Mouse (Mus musculus) CD4-positive naive resting alpha-beta T cell, adult 76 days (primary cell): ENCODE results near the gene Thap7. TPM values are rescaled to one million over a fixed set of nuclear protein-coding genes. Genes with fewer than 3 reads are reported as not detected.

Experiments
- total RNA-seq: library from RNA; stranded (reverse); gene quantifications from one replicate; pipeline ENCODE4 v1.2.4, GENCODE M21; 2023

The Thap7 gene
- 38.0 TPM for total RNA-seq

GRCm38 (mm10) chr16:17530640-17531288, at the start of gene Thap7:
Gene Thap7, minus strand, starts transcription at chr16:17531136.

GRCm38 (mm10) chr16:17561751-17562208, 30.8 kb upstream of the Thap7 start, which contains the start of gene P2rx6:
Gene P2rx6, plus strand, starts transcription at chr16:17561885.

GRCm38 (mm10) chr16:17561128-17561750, 30.3 kb upstream of the Thap7 start, which contains the start of gene Lrrc74b:
Gene Lrrc74b, minus strand, starts transcription at chr16:17561247.

GRCm38 (mm10) chr16:17508546-17509239, 22.2 kb downstream of the Thap7 start, which contains the start of gene Lztr1:
Gene Lztr1, plus strand, starts transcription at chr16:17508688.

GRCm38 (mm10) chr16:17489469-17490111, 41.3 kb downstream of the Thap7 start, which contains the start of gene Aifm3:
Gene Aifm3, plus strand, starts transcription at chr16:17489611.

Other genes starting within 250 kb of the Thap7 start
- not detected for gene Serpind1, start 199.8 kb downstream of the Thap7 start, total RNA-seq
- gene Snap29, start 125.2 kb downstream of the Thap7 start, total RNA-seq: 23.6 TPM
- 124 TPM for gene Pi4ka, start 124.8 kb downstream of the Thap7 start, total RNA-seq
- 43.4 TPM for gene Crkl, start 79.1 kb downstream of the Thap7 start, total RNA-seq
- gene Aifm3, start 41.5 kb downstream of the Thap7 start, total RNA-seq: not detected
- gene Lztr1, start 22.4 kb downstream of the Thap7 start, total RNA-seq: 36.8 TPM
- gene Lrrc74b, start 30.1 kb upstream of the Thap7 start, total RNA-seq: 0.32 TPM
- not detected for gene P2rx6, start 30.7 kb upstream of the Thap7 start, total RNA-seq
- gene Slc7a4, start 52.1 kb upstream of the Thap7 start, total RNA-seq: not detected
- 54.0 TPM for gene Smpd4, start 88.2 kb upstream of the Thap7 start, total RNA-seq
- not detected for gene Ccdc74a, start 115.3 kb upstream of the Thap7 start, total RNA-seq
- gene Med15, start 201.8 kb upstream of the Thap7 start, total RNA-seq: 147 TPM
- 11.3 TPM for gene Klhl22, start 228.5 kb upstream of the Thap7 start, total RNA-seq